Mouse (Mus musculus): ENCODE results near the gene Fhit.

Gene Fhit

GRCm38 (mm10) chr14:9620902-9621540 lies 1540.8 kb downstream of the Fhit start:
- in situ Hi-C loops (cut with MboI, MseI) = no loop called here

DNA sequence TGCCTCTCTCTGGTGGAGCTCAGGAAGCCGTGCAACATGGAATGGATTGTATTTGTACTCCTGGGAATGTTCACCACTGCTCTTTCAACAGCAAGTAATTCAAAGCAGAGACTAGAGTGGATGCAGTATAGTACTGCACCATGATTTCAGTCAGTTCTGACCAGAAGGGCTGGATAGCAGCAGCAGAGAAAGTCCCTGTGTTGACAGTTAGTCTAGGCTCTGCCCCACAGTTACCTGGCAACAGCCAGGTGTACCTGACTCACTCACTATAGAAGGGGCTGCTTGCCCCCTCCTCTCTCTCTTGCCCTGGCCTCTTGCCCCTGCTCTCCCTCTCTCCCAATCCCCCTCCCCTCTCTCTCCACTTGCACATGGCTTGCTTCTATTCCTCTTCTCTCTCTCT lies 1542.0 kb downstream of the Fhit start:
- in situ Hi-C loops (cut with MboI, MseI) = no loop called here

DNA sequence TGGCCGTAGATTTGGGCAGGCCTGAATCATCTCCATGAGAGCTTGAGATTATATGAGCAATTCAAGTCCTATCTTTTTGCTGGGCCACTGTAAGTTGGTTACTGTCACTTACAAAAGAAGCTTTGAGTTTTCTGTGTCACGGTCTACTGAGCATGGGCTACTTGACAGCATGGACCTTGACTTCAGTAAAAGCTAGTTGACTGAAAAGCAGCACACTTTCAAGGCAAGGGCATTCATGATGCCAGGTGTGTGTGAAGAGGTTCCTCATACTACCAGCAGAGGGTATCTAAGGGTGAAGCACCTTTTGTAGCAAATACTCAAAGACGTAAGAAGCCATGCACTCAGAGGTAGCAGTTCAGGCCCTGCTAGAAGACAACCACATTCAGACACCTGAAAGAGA lies 1548.7 kb downstream of the Fhit start:
- in situ Hi-C loops (cut with MboI, MseI) = no loop called here

GRCm38 (mm10) chr14:9609120-9609519 lies 1552.7 kb downstream of the Fhit start:
- in situ Hi-C loops (cut with MboI, MseI) = no loop called here

DNA sequence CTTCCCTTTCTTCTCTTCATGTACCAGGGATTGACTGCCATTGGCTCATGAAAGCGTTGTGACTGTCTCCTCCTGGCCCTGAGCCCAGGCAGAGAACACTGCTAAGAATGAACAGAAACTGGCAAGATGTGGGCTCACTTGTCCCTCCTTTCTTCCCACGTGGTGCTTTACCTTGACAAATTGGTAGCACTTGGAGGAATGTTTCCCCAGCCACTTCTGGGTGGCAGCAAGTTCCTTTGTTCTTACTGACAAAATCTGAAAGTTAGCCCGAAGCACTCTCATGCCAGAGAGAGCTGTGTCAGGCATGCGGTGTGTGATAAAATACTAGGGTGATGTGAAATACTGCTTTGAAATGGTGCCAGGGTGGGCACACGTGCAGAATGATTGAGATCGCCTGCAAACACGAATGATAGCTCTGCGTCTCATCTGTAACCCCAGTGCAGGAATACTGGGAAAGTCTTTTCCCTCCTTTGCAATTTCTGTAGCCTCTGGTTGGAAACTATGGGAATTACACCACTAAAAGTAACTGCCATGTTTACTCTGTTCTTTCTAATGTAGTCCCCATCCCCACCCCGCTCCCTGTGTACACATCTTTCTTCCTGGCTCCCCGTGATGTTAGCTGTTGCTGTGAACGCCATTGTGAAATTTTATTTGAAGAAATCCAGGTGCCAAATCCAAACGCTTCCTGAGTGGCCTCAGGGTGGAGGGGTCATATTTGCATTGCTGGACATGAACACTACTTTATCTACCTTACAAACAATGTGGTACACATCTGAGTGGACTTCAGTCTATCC lies 1555.1 kb downstream of the Fhit start:
- in situ Hi-C loops (cut with MboI, MseI) = no loop called here

DNA sequence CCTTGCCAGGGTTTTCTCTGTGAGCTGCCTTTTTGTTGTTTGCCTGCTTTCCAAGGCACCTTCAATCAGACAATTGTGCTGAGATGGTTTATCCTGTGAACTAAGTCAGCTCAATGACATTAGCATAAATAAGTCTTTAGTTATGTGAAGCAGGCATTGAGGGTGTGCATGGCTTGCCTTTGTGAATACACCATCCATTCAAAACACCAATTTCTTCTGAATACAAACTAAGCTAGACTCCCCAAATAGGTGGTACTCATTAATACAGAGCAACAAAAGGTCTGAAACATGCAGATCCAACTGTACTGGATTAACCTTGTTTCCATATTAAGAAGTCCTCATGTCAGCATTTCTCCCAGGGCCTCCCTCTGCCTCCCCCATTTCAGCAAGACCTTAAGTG lies 1561.6 kb downstream of the Fhit start:
- in situ Hi-C loops (cut with MboI, MseI) = no loop called here

DNA sequence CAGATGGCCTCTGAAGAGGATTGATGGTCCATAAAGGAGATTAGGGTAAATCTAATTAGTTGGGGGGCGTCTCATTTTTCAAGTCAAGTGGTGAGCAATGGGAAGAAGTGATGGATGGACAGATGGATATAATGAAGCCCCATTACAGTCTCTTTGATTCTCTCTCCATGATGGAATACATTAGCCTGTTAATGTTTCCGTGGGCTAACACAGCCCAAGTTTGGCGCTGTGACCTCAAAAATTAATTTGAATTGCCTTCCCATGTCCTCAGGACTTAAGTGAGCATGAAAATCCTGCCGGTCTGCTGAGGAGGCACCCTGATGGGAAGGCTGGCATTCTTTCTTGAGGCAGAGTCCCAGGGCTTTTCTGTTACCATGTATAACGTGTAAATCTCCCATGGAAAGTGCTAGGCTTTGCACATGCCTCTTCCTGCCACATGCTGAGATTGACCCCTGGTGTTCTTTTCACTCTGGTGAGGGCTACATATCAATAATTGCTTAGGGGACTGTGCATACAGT lies 1564.3 kb downstream of the Fhit start:
- in situ Hi-C loops (cut with MboI, MseI) = no loop called here

DNA sequence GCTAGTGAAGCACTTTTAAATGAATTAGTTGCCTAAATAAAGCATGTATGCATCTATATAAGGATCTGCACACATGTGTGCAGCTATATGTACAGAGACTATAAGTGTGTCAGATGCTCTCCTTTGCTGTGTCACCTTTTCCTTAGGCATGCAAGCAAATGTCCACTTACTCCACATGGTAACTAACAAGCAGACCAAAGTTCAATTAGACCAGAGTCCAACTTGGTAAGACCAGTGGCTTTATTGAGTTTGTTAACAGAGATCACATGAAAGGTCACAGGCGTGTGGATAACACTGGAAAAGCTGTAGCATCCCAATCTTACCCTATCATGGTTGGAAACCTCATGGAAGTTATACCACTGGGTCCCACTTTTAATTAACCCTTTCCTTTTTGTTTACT lies 1572.7 kb downstream of the Fhit start:
- in situ Hi-C loops (cut with MboI, MseI) = no loop called here

DNA sequence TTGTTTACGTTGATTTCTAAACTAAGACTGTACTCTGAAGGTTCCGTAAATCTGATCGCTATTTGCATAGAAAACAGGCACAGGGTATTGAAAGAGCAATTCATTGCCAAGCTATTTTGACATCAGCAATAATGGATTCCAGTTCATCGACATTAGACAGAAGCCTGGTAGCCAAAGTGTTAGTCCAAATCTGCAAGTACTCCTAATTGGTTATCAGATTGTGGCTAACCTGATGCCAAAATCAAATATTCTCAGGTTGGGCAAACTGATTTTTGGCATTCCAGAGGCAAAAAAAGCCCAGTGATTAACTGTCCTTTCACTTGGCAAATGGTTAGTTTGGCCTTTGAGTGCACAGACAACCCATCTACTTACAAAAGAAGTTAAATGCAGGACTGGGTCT lies 1573.9 kb downstream of the Fhit start:
- in situ Hi-C loops (cut with MboI, MseI) = no loop called here

GRCm38 (mm10) chr14:9583227-9584155 lies 1578.3 kb downstream of the Fhit start:
- in situ Hi-C loops (cut with MboI, MseI) = no loop called here

- in situ Hi-C loops (cut with MboI, MseI) = no loop called here
Measured at GRCm38 (mm10) chr14:9556333-9556732, 1605.5 kb downstream of the Fhit start.

DNA sequence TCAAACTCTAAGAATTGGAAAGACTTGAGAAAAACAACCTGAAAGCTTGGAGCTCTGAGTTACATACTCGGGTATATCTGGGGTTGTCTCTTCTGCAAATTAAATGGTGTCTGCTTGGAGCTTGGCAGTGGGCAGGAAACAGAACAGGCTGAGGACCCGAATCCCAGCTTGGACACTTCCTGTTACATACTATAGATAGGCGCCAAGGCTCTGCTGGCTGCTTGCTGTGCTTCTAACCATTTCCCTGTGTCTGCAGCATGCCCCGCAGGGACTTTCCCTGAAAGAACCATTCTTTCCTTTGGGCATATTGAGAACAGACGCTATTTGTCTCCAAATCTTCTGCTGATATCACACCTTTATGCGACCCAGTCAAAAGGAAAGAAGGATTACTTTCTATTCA lies 1606.0 kb downstream of the Fhit start:
- in situ Hi-C loops (cut with MboI, MseI) = no loop called here

GRCm38 (mm10) chr14:9552149-9552548 lies 1609.7 kb downstream of the Fhit start:
- in situ Hi-C loops (cut with MboI, MseI) = no loop called here

- in situ Hi-C loops (cut with MboI, MseI) = loop anchor here (5.0 kb wide), 1 partner anchor 61 kb away; no protein-coding TSS in a partner anchor
Measured at GRCm38 (mm10) chr14:9547952-9548351, 1613.9 kb downstream of the Fhit start.

DNA sequence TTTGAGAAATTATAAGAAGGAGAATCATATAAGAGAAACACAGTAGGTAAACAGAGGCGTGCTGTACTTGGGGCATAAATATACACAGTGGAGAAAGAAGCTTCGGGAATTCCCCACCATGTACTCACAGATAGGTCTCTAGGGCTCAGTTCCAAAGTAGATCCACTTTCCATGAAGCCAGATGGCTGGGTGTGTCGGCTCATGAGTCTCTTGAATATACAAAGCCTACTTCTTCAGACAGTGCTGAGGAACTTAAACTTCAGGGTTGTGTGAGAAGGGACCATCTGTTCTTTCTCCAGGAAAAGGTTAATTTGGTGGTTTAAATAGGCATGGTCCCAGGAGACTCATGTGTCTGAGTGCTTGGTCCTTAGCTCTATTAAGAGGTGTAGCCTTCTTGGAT lies 1617.5 kb downstream of the Fhit start:
- in situ Hi-C loops (cut with MboI, MseI) = no loop called here

- in situ Hi-C loops (cut with MboI, MseI) = no loop called here
Measured at GRCm38 (mm10) chr14:9535491-9535890, 1626.3 kb downstream of the Fhit start.

GRCm38 (mm10) chr14:9529247-9529646 lies 1632.6 kb downstream of the Fhit start:
- in situ Hi-C loops (cut with MboI, MseI) = no loop called here

- in situ Hi-C loops (cut with MboI, MseI) = no loop called here
Measured at GRCm38 (mm10) chr14:9526136-9526535, 1635.7 kb downstream of the Fhit start.

DNA sequence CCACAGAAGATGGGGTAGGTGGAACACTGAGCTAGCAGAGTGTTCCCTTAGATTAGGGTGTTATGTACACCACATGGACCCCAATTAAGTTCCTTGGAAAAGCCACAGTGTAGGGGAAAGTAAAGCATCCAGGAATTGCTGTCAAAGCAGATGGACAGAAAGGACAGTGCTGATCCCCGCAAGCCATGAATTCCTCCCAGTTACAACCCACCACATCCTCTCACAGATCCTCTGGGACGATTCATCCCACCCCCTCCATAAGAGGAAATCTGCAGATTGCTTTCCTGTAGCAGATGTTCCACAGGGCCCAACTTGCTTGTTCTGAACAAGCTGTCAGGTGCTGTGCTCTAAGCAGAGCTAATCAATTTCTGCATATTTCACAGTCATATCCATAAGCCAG lies 1644.2 kb downstream of the Fhit start:
- in situ Hi-C loops (cut with MboI, MseI) = no loop called here

GRCm38 (mm10) chr14:9509678-9510077 lies 1652.2 kb downstream of the Fhit start:
- in situ Hi-C loops (cut with MboI, MseI) = no loop called here

All from T-helper 1 cell (primary cell).